Mouse (Mus musculus) kidney, postnatal 0 days (tissue): ENCODE measurements around the gene Ren1. TPM values are rescaled to one million over a fixed set of nuclear protein-coding genes. Genes with fewer than 3 reads are reported as not detected.

Experiments used
- ATAC-seq: fragments of 200-750 bp; cut with Nextera tagmentation; replicated peaks from 2 replicates; pipeline ENCODE4 v1.8.0; 2017; ENCODE audit warnings: low read depth, moderate number of reproducible peaks, moderate TSS enrichment, moderate library complexity; ENCODE audit not compliant: low FRiP score
- DNase-seq: peaks from one replicate; pipeline ENCODE4 v3.0.0-alpha.2; 2016; ENCODE audit warnings: low spot score
- H3K27ac ChIP-seq: fragments of 300-500 bp; sonication (generic); 2 replicates; pipeline ENCODE4 v1.5.1; 2014; ENCODE audit warnings: mild to moderate bottlenecking
- H3K27me3 ChIP-seq: fragments of 300-500 bp; sonication (generic); 2 replicates; pipeline ENCODE4 v1.6.1; 2014; ENCODE audit warnings: low read length, mixed read lengths; ENCODE audit not compliant: insufficient read depth
- H3K36me3 ChIP-seq: fragments of 300-500 bp; sonication (generic); 2 replicates; pipeline ENCODE4 v1.6.1; 2014; ENCODE audit warnings: low read length, mixed read lengths; ENCODE audit not compliant: insufficient read depth
- H3K4me1 ChIP-seq: fragments of 300-500 bp; sonication (generic); replicated peaks from 2 replicates; pipeline ENCODE4 v1.6.1; 2014; ENCODE audit warnings: antibody characterized with exemption, low read length, mixed read lengths; ENCODE audit not compliant: insufficient read depth
- H3K4me2 ChIP-seq: fragments of 300-500 bp; sonication (generic); 2 replicates; pipeline ENCODE4 v1.6.1; 2014; ENCODE audit warnings: mild to moderate bottlenecking, low read length, moderate library complexity, mixed read lengths
- H3K4me3 ChIP-seq: fragments of 300-500 bp; sonication (generic); replicated peaks from 2 replicates; pipeline ENCODE4 v1.5.1; 2014; ENCODE audit warnings: low read depth, low read length
- H3K9ac ChIP-seq: fragments of 300-500 bp; sonication (generic); 2 replicates; pipeline ENCODE4 v1.6.1; 2014; ENCODE audit warnings: low read depth, low read length
- H3K9me3 ChIP-seq: fragments of 300-500 bp; sonication (generic); replicated peaks from 2 replicates; pipeline ENCODE4 v1.6.1; 2016; ENCODE audit warnings: low read length, inconsistent platforms, mixed read lengths
- CTCF ChIP-seq: IDR thresholded peaks from 2 replicates; pipeline ENCODE4 v1.5.1; 2016; ENCODE audit warnings: antibody characterized with exemption, low read depth, mild to moderate bottlenecking, moderate library complexity
- WGBS: fragments of 180-500 bp; shearing (Covaris S2); extraction: QIAGEN DNeasy Blood & Tissue Kit; methylation state at CpG from one replicate; pipeline ENCODE4 v1.1.7; 2014; 5-methylcytosine and 5-hydroxymethylcytosine counted together
- polyA plus RNA-seq: library from polyadenylated mRNA; unstranded; fragments of >200 nt; fragmentation: Nextera tagmentation; extraction: Ambion mirVana; gene quantifications from 2 replicates; pipeline ENCODE4 v1.2.1, GENCODE M21; 2015

The Ren1 gene
- 463 and 484 TPM in 2 replicates for polyA plus RNA-seq

DNA sequence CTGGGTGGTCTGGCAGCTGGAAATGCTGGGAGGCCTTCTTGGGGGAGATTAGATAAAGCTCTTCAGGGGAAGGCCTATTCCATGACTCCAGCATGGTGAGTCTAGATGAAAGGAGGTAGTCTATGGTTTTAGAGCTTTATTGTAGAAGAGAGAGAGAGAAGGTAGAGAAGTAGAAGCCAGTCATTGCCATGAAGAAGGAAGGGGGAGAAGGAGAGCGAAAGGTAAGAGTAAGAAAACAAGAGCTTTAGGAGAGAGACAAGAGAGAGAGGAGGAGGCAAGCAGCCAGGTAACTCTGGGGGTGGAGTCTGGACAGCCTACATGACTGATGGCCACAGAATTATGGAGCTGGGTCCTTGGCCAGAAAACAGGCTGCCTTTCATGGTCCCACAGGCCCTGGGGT is at the start of gene Ren1:
Gene Ren1 (plus strand): TSS at position 301 of the 400 bp plus-strand sequence.
- no peak within 1 kb of the TSS for H3K27ac ChIP-seq
- no peak for TF ChIP-seq CTCF
- no peak within 1 kb of the TSS for H3K4me3 ChIP-seq
- DNase-seq (peak; percentile 19), ATAC-seq (no peak)
- H3K4me2 ChIP-seq, result no peak within 1 kb of the TSS
- H3K36me3 ChIP-seq, result no peaks in the 10 kb centered on the region
- WGBS, result 93% methylated on average over 1 of the region's 1 CpGs
- H3K9ac ChIP-seq, result peak within 1 kb of the TSS; percentile 24; the same call in 1 of the 2 replicates
- no peaks in the 10 kb centered on the region for H3K9me3 ChIP-seq
- H3K4me1 ChIP-seq, result no peaks in the 10 kb centered on the region
- H3K27me3 ChIP-seq, result no peaks in the 10 kb centered on the region

DNA sequence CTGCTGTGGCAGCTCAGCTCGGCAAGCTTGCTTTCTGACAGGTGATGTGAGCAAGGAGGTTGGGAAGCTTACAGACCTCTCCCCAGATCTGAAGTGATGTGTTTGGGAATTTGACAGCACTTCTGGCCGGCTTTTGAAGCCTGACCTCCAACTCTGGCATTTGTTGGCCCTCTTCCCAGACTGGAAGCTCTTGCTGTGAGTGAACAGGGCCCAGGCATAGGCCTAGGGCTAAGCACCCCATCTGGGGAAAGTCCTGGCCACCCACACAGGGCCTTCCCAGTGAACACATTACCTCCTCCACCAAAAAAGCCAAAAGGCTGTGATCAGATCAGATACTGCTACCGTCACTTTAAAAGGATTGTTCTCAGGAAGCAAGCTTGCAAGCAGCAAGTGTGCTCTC is 47.8 kb upstream of the Ren1 start:
- Histone ChIP-seq H3K9ac (no peak overlapping the region), H3K9me3 (no peaks in the 10 kb centered on the region), H3K27ac (no peak overlapping the region), H3K36me3 (no peaks in the 10 kb centered on the region), H3K4me3 (no peak overlapping the region), H3K4me1 (0 out of 2 replicates have a peak, but pooled peaks cover 5% of the 10 kb centered on the region), H3K27me3 (peaks cover 5% of the 10 kb centered on the region; the same call in 1 of the 2 replicates), H3K4me2 (no peak overlapping the region)
- TF ChIP-seq CTCF, result no peak
- 38% methylated on average over 3 of the region's 3 CpGs for WGBS
- DNase-seq (peak; percentile 62), ATAC-seq (no peak)

DNA sequence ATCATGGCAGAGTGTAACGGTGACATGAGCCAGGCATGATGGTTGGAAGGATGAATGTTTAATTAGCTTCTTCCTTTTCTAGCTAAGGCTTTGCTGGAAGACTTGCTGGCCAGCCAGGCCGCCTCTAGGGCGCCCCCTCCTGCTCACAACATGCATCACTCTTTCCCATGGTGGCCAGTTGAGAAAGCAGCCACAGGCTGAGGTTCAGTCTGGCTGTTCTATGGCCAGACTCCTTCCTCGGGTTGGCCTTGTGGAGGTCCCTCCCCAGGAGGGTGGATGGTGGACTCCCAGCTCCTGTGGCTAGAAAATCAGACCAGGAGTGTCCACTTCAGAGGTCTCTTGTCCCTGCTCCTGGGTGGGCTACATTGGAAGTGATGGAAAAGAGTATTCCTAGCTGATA is 43.5 kb upstream of the Ren1 start:
- H3K9me3 ChIP-seq, result no peaks in the 10 kb centered on the region
- H3K4me3 ChIP-seq, result no peak overlapping the region
- no peak overlapping the region for H3K27ac ChIP-seq
- no peak for ATAC-seq
- TF ChIP-seq CTCF, result peak; percentile 96
- H3K27me3 ChIP-seq, result no peaks in the 10 kb centered on the region
- 8% methylated on average over 4 of the region's 4 CpGs for WGBS
- H3K4me1 ChIP-seq, result 0 out of 2 replicates have a peak, but pooled peaks cover 5% of the 10 kb centered on the region
- H3K9ac ChIP-seq, result no peak overlapping the region
- peak; percentile 87 for DNase-seq
- H3K4me2 ChIP-seq, result no peak overlapping the region
- no peaks in the 10 kb centered on the region for H3K36me3 ChIP-seq

DNA sequence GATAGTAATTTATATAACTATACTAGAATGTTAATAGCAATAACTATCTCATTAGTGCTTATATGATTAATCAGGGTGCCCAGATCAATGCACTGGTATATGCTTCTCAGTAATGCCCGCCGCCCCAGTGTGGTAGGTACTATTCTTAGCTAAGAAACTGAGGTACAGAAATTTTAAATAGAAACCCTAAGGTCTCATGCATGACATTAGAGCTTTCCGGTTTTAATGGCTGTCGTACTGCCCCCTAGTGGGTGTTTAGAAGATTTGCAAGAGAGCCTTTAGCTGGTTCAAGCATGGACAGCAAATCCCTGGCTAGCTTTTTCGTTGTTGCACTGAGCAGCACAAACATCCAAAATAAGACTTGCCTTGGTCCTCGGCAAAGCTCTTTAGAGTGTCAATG is 43.0 kb upstream of the Ren1 start:
- no peak for ATAC-seq
- 17% methylated on average over 6 of the region's 6 CpGs for WGBS

DNA sequence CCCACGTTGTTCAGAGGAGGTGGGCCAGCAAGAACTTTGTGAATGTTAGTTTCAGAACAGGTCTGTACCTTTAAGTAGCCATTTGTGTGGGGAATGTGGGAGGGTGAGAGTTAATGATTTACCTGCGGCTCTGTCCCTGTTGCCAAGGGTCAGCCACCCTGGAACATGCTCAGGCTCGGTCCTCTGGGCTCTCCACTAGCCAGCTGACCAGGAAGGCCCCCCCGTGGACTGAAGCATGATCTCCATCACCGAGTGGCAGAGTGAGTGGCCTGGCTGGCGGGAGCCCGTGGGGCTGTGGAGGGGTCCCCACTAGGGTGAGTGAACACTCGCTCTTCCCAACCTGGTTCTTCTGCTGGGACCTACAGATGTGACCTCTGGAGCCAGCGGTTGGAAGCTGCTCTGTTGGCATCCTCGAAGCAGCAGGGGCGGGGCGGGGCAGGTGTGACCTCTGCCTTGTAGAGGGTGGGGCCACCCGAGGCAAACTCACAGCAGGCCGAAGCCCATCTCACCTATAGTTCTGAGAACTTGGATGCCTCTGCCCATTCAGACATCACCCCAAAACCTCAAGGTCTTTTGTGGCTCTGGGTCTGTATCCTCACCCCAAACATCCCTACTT is 40.5 kb upstream of the Ren1 start, which contains the start of gene Golt1a:
Gene Golt1a (plus strand): TSS at position 149 of the 616 bp plus-strand sequence.
- WGBS, result 34% methylated on average over 13 of the region's 14 CpGs
- ATAC-seq, result peak; percentile 75
- TF ChIP-seq CTCF, result no peak
- H3K36me3 ChIP-seq, result no peaks in the 10 kb centered on the region
- H3K4me3 ChIP-seq, result peak within 1 kb of the TSS; percentile 13; the same call in 1 of the 2 replicates
- no peaks in the 10 kb centered on the region for H3K9me3 ChIP-seq
- H3K9ac ChIP-seq, result peak within 1 kb of the TSS; percentile 46; the same call in 1 of the 2 replicates
- H3K27ac ChIP-seq, result peak within 1 kb of the TSS; percentile 83
- no peaks in the 10 kb centered on the region for H3K27me3 ChIP-seq
- 0 out of 2 replicates have a peak, but pooled peaks cover 5% of the 10 kb centered on the region for H3K4me1 ChIP-seq
- H3K4me2 ChIP-seq, result peak within 1 kb of the TSS; percentile 47
- peak; percentile 61 for DNase-seq

More for the DNA sequence above, 43.0 kb upstream of the Ren1 start:
- peak; percentile 88 for TF ChIP-seq CTCF
- Histone ChIP-seq H3K9me3 (no peaks in the 10 kb centered on the region), H3K4me1 (0 out of 2 replicates have a peak, but pooled peaks cover 5% of the 10 kb centered on the region), H3K27me3 (no peaks in the 10 kb centered on the region), H3K4me3 (no peak overlapping the region), H3K36me3 (no peaks in the 10 kb centered on the region), H3K9ac (no peak overlapping the region), H3K4me2 (no peak overlapping the region), H3K27ac (no peak overlapping the region)
- DNase-seq, result peak; percentile 90

DNA sequence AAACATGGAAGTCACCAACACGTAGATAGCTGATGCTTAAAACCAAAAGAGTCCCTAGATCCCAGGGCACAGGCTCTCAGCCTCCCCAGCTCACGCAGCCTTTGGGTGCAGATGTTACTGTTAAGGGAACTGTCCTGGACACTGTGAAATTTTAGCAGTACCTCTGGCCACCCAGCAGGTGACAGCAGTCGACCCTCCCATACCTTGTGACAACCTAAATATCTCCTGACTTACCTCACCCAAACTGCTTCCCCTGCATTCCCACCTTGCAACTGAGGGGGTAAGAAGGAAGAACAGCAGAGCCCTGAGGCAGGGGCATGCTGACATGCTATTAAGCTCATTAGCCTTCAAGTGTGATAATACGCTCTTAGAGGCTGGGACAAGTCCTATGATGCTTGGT is 39.1 kb upstream of the Ren1 start:
- peak; percentile 67 for TF ChIP-seq CTCF
- DNase-seq (peak; percentile 47), ATAC-seq (no peak)
- H3K36me3 ChIP-seq, result no peaks in the 10 kb centered on the region
- no peak overlapping the region; the same call in 1 of the 2 replicates for H3K27ac ChIP-seq
- no peak overlapping the region for H3K4me2 ChIP-seq
- no peak overlapping the region for H3K4me3 ChIP-seq
- 57% methylated on average over 4 of the region's 4 CpGs for WGBS
- no peaks in the 10 kb centered on the region for H3K27me3 ChIP-seq
- 0 out of 2 replicates have a peak, but pooled peaks cover 5% of the 10 kb centered on the region for H3K4me1 ChIP-seq
- no peaks in the 10 kb centered on the region for H3K9me3 ChIP-seq
- H3K9ac ChIP-seq, result no peak overlapping the region
